In genomic region chr13:6167055-6167761, GRCm38 (mm10) we compare ENCODE assay signal across 15 mouse cellular contexts.
A peak's percentile ranks its signal among the peaks of the same experiment; 100 is the strongest.
DNase-seq lines count a peak whose midpoint lies in the region; ATAC-seq lines count a peak whose summit lies in the region.
"Had no signal": no experiment of that assay in that cellular context is flagged by ENCODE, and none has a peak within 500 bp of the region (broad histone marks: within the 10 kb centered on the region; RNA-seq: fewer than 3 reads in every experiment).

No protein-coding gene starts in this region.

- no peak overlapping the region for H3K9ac ChIP-seq in forebrain, embryonic 16.5 days (replicated peaks; ENCODE audit: low read depth, low read length)
- H3K9ac ChIP-seq in forebrain, embryonic 12.5 days = no peak overlapping the region
- no peak overlapping the region for H3K9ac ChIP-seq in hindbrain, embryonic 11.5 days (ENCODE audit: low read depth, low read length)
- H3K9ac ChIP-seq in hindbrain, embryonic 13.5 days = no peak overlapping the region

- H3K9me3 ChIP-seq in forebrain, embryonic 16.5 days (ENCODE audit: control insufficient read depth, low read length) = no peaks in the 10 kb centered on the region
- H3K9me3 ChIP-seq in forebrain, embryonic 12.5 days = no peaks in the 10 kb centered on the region
- no peaks in the 10 kb centered on the region for H3K9me3 ChIP-seq in hindbrain, embryonic 11.5 days (ENCODE audit: control insufficient read depth, low read length)
- H3K9me3 ChIP-seq in hindbrain, embryonic 13.5 days = no peaks in the 10 kb centered on the region

- no peak overlapping the region; the same call in 1 of the 2 replicates for H3K27ac ChIP-seq in forebrain, embryonic 16.5 days (ENCODE audit: low read length)
- H3K27ac ChIP-seq in forebrain, embryonic 12.5 days = no peak overlapping the region
- no peak overlapping the region for H3K27ac ChIP-seq in hindbrain, embryonic 11.5 days (ENCODE audit: low read depth, low read length)
- no peak overlapping the region for H3K27ac ChIP-seq in hindbrain, embryonic 13.5 days

- H3K4me2 ChIP-seq in forebrain, embryonic 16.5 days (ENCODE audit: low read length) = no peak overlapping the region
- no peak overlapping the region for H3K4me2 ChIP-seq in forebrain, embryonic 12.5 days
- H3K4me2 ChIP-seq in hindbrain, embryonic 11.5 days (replicated peaks; ENCODE audit: low read depth, low read length) = no peak overlapping the region
- H3K4me2 ChIP-seq in hindbrain, embryonic 13.5 days = no peak overlapping the region

- H3K4me1 ChIP-seq in forebrain, embryonic 16.5 days (replicated peaks; ENCODE audit: control insufficient read depth, insufficient read depth, low read length) = no peaks in the 10 kb centered on the region
- H3K4me1 ChIP-seq in forebrain, embryonic 12.5 days = no peaks in the 10 kb centered on the region
- H3K4me1 ChIP-seq in hindbrain, embryonic 11.5 days (replicated peaks; ENCODE audit: control insufficient read depth, insufficient read depth, low read length) = no peaks in the 10 kb centered on the region
- no peaks in the 10 kb centered on the region for H3K4me1 ChIP-seq in hindbrain, embryonic 13.5 days (replicated peaks)

- no peak overlapping the region for H3K4me3 ChIP-seq in forebrain, embryonic 16.5 days (replicated peaks; ENCODE audit: low read length)
- no peak overlapping the region for H3K4me3 ChIP-seq in forebrain, embryonic 12.5 days (replicated peaks)
- no peak overlapping the region for H3K4me3 ChIP-seq in hindbrain, embryonic 11.5 days (ENCODE audit: low read depth, low read length)
- no peak overlapping the region for H3K4me3 ChIP-seq in hindbrain, embryonic 13.5 days

- 83% methylated on average over 1 of the region's 1 CpGs for WGBS in forebrain, embryonic 16.5 days
- WGBS in forebrain, embryonic 12.5 days = 82% methylated on average over 1 of the region's 1 CpGs
- 88% methylated on average over 1 of the region's 1 CpGs for WGBS in hindbrain, embryonic 11.5 days
- 88% methylated on average over 1 of the region's 1 CpGs for WGBS in hindbrain, embryonic 13.5 days

- peak; percentile 54; the same call in 1 of the 2 replicates for ATAC-seq in forebrain, embryonic 16.5 days
- no peak for ATAC-seq in forebrain, embryonic 12.5 days (ENCODE audit: low FRiP score)
- ATAC-seq in hindbrain, embryonic 11.5 days (ENCODE audit: low FRiP score) = 0 out of 2 replicates have a peak, but pooled peaks have one; percentile 35
- ATAC-seq in hindbrain, embryonic 13.5 days (ENCODE audit: low FRiP score) = no peak
- ATAC-seq: activated CD4-positive, CD25-positive, alpha-beta regulatory T cell, adult 4 months; intestine, postnatal 0 days had no signal

- H3K36me3 ChIP-seq in forebrain, embryonic 16.5 days (ENCODE audit: control insufficient read depth, insufficient read depth) = no peaks in the 10 kb centered on the region
- no peaks in the 10 kb centered on the region for H3K36me3 ChIP-seq in forebrain, embryonic 12.5 days (replicated peaks)
- no peaks in the 10 kb centered on the region for H3K36me3 ChIP-seq in hindbrain, embryonic 11.5 days (ENCODE audit: control insufficient read depth, insufficient read depth, low read length)
- no peaks in the 10 kb centered on the region for H3K36me3 ChIP-seq in hindbrain, embryonic 13.5 days

- H3K27me3 ChIP-seq in forebrain, embryonic 16.5 days (replicated peaks; ENCODE audit: control insufficient read depth, insufficient read depth, low read length) = no peaks in the 10 kb centered on the region
- H3K27me3 ChIP-seq in forebrain, embryonic 12.5 days = no peaks in the 10 kb centered on the region; the same call in 1 of the 2 replicates
- H3K27me3 ChIP-seq in hindbrain, embryonic 11.5 days (ENCODE audit: control insufficient read depth, insufficient read depth, low read length) = no peaks in the 10 kb centered on the region
- no peaks in the 10 kb centered on the region for H3K27me3 ChIP-seq in hindbrain, embryonic 13.5 days

- no peak for DNase-seq in hindbrain, embryonic 11.5 days (ENCODE audit: low spot score)
- peak; percentile 59 for DNase-seq in right cerebral cortex, adult 18-20 months
- no peak for DNase-seq in right cerebral cortex, postnatal 25 days
- DNase-seq in retina, postnatal 1 day = peak; percentile 4
- no peak for DNase-seq in embryo, embryonic 9.5 days (ENCODE audit: extremely low spot score)
- DNase-seq: cerebellum, adult 18-20 months; heart, postnatal 4 days; kidney, postnatal 10 days; layer of hippocampus, postnatal 36 days; lung, adult 18-20 months had no signal

Comparison
In these comparisons a context has a peak if more than half of its experiments do, and no peak if none do; other contexts are left out.
1. ATAC-seq: peak in forebrain, embryonic 16.5 days (single experiment) and hindbrain, embryonic 11.5 days (single experiment); none in forebrain, embryonic 12.5 days (single experiment) and hindbrain, embryonic 13.5 days (single experiment).
2. DNase-seq: peak in right cerebral cortex, adult 18-20 months (single experiment) and retina, postnatal 1 day (single experiment); none in hindbrain, embryonic 11.5 days (single experiment), right cerebral cortex, postnatal 25 days (single experiment) and embryo, embryonic 9.5 days (single experiment).